Mouse (Mus musculus) stomach, embryonic 15.5 days (tissue): ENCODE data around the gene Snrpb. TPM values are rescaled to one million over a fixed set of nuclear protein-coding genes. Genes with fewer than 3 reads are reported as not detected.

Experiments
- ATAC-seq: fragments of 200-750 bp; cut with Nextera tagmentation; 2 replicates; pipeline ENCODE4 v1.8.0; 2017; ENCODE audit warnings: low read depth, moderate number of reproducible peaks, moderate TSS enrichment; ENCODE audit not compliant: insufficient read depth, low FRiP score
- H3K27ac ChIP-seq: fragments of 300-500 bp; sonication (generic); 2 replicates; pipeline ENCODE4 v1.5.1; 2015; ENCODE audit warnings: mild to moderate bottlenecking, inconsistent platforms
- H3K27me3 ChIP-seq: fragments of 300-500 bp; sonication (generic); replicated peaks from 2 replicates; pipeline ENCODE4 v1.6.1; 2015; ENCODE audit warnings: inconsistent platforms
- H3K36me3 ChIP-seq: fragments of 300-500 bp; sonication (generic); 2 replicates; pipeline ENCODE4 v1.6.1; 2015; ENCODE audit warnings: inconsistent platforms
- H3K4me1 ChIP-seq: fragments of 300-500 bp; sonication (generic); 2 replicates; pipeline ENCODE4 v1.6.1; 2015; ENCODE audit warnings: inconsistent platforms
- H3K4me2 ChIP-seq: fragments of 300-500 bp; sonication (generic); 2 replicates; pipeline ENCODE4 v1.6.1; 2015; ENCODE audit warnings: mild to moderate bottlenecking, inconsistent platforms
- H3K4me3 ChIP-seq: fragments of 300-500 bp; sonication (generic); replicated peaks from 2 replicates; pipeline ENCODE4 v1.5.1; 2015; ENCODE audit warnings: inconsistent platforms
- H3K9ac ChIP-seq: fragments of 300-500 bp; sonication (generic); 2 replicates; pipeline ENCODE4 v1.6.1; 2015; ENCODE audit warnings: inconsistent platforms
- H3K9me3 ChIP-seq: fragments of 300-500 bp; sonication (generic); 2 replicates; pipeline ENCODE4 v1.6.1; 2016; ENCODE audit warnings: inconsistent platforms
- WGBS: fragments of 180-500 bp; shearing (Covaris S2); methylation state at CpG from one replicate; pipeline ENCODE4 v1.1.7; 2015; 5-methylcytosine and 5-hydroxymethylcytosine counted together
- polyA plus RNA-seq: library from polyadenylated mRNA; unstranded; fragments of >200 nt; fragmentation: Nextera tagmentation; extraction: Ambion mirVana; gene quantifications from 2 replicates; pipeline ENCODE4 v1.2.1, GENCODE M21; 2015

Gene Snrpb
- polyA plus RNA-seq, 1 experiment from 2014 or later: 527 TPM

DNA sequence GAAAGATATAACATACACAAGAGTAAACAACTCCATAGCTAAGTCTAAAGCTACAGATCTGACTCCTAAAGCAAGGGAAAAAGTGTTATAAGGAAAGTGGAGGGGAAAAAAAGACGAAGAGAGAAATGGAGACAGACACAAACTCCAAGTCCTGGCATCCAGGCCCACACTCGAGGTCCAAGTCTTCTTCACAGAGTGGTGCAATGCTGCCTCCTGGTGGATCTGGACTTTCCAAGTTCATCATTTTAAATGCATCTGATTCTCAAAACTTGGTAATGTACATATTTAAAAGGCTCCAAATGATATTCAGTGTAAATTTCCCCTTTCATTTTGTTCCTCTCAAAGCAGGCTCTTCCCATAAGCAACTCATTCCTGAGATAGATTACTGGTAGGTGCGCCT lies 11.3 kb downstream of the Snrpb start:
- Histone ChIP-seq H3K27ac (no peak overlapping the region), H3K27me3 (no peaks in the 10 kb centered on the region), H3K9me3 (no peaks in the 10 kb centered on the region), H3K9ac (no peak overlapping the region), H3K4me2 (no peak overlapping the region), H3K36me3 (peaks cover 24% of the 10 kb centered on the region), H3K4me1 (no peaks in the 10 kb centered on the region), H3K4me3 (no peak overlapping the region)
- ATAC-seq: no peak
- 47% methylated on average over 3 of the region's 3 CpGs for WGBS

DNA sequence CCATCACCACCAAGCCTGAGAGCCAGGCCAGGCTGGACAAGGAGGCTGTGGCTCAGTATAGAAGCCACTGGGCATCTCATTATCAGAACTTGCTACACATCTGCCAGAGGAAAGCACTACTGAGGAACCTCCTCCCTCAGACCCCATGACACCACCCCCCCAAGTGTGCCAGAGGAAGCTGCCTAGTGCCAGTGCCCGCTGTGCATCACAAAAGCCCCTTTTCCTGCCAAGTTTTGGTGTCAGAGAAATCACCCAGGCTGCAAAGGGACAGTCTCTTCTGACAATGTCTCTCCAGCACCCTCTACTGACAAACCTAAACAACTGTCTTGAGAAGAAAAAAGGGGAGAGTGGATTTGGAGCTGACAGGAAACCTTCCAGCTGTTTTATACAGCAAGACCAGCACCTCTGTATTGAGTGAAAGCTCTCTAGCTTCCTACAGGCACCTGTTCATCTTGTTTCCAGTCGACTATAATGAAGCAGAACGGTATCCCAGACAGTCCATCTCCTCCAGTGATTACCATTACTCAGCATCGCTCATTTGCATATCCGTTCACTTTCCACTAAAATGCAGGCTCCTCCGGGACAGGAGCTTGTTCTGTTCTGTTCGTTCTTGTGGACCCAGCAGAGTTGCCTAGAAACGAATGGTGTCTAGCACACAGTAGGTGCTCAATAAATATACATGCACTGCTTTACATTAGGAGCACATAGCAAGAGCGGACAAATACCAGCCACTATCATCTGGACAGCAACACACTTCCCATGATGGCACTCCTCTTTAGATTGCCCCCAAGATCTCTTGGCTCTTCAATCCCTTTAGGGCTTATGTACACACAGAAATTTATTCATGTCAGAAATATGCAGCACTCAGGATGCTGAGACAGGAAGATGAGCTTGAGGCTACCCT lies 12.6 kb downstream of the Snrpb start:
- Histone ChIP-seq H3K4me3 (no peak overlapping the region), H3K9me3 (no peaks in the 10 kb centered on the region), H3K4me1 (no peaks in the 10 kb centered on the region), H3K36me3 (peaks cover 11% of the 10 kb centered on the region), H3K27ac (no peak overlapping the region), H3K9ac (no peak overlapping the region), H3K4me2 (no peak overlapping the region), H3K27me3 (no peaks in the 10 kb centered on the region)
- WGBS: 70% methylated on average over 9 of the region's 9 CpGs
- ATAC-seq: no peak

DNA sequence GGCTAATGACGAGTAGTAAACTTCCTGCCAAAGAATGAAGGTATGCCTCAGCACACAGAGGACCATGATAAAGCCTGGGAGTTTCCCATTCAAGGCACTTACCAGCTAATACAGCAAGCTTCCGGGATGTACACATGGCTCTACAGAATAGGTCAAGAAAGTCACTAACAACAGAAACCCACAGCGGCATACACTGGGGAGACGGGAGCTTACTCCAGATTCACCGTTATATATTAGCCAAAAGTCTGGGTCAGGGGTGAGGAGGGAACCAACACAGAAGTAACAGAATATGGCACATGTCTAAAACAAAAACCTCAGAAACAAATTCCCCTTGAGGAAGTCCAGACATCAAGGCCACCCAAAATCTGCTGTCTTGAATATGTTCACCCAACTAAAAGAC lies 16.5 kb downstream of the Snrpb start:
- no peak for ATAC-seq
- Histone ChIP-seq H3K27ac (no peak overlapping the region), H3K4me1 (no peaks in the 10 kb centered on the region), H3K36me3 (no peaks in the 10 kb centered on the region), H3K4me3 (no peak overlapping the region), H3K4me2 (no peak overlapping the region), H3K27me3 (no peaks in the 10 kb centered on the region), H3K9ac (no peak overlapping the region), H3K9me3 (no peaks in the 10 kb centered on the region)
- 67% methylated on average over 5 of the region's 5 CpGs for WGBS

DNA sequence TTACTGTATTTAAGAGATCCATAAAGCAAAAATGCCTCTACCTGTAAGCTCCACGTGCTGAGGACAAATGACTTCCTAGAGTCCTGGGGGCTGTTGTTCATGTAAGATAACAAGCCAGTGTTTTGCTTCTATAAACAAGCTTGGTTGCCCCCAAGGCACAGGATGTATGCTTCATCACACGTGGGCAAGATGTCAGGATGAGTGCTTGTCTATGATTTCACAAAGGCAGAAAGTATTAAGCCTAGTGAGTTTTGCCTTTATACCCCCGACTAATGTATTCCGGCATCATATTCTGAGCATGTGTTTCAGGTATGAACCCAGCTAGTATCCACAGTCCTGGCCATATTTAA lies 21.1 kb downstream of the Snrpb start:
- Histone ChIP-seq H3K36me3 (no peaks in the 10 kb centered on the region), H3K4me1 (no peaks in the 10 kb centered on the region), H3K9me3 (no peaks in the 10 kb centered on the region), H3K4me3 (no peak overlapping the region), H3K4me2 (no peak overlapping the region), H3K27ac (no peak overlapping the region), H3K9ac (no peak overlapping the region), H3K27me3 (no peaks in the 10 kb centered on the region)
- no peak for ATAC-seq
- WGBS: 50% methylated on average over 4 of the region's 4 CpGs

DNA sequence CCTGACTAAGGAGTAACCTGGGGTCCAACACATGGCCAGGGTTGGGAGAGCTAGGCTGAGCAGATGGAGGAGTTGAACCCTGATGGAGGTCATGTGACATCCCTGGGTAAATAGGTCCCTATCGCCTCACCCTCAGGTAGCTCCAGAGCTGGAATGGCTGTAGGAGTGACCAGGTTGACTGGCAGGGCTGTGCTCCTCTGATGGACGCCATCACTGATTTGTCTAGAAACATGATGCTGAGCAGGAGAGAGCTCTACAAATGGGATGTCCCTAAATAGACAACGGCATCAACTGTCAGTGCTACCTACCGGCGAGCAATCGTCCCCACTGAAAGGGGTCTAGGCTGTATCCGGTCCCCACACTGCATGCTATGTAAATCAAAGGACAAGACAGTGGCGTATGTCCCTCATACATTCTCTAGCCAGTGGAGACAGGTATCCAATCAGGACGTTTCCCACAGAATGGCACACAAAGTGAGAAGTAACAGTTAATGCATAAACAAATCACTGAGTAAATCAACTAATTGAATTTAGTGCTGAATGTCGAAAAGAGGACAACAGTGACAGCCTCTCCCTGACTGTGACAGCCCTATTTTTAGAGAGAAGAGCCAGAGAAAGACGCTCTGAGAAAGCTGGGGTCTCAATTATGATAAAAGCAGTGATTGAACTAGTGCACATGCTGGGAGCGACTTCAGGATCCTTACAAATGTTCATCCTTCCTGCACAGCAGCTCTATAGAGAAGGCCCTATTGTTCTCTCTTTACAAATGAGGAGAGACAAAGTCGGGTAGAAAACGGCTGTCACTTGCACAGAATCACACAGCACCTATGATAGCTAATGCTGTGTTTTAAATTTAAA lies 21.7 kb downstream of the Snrpb start:
- no peaks in the 10 kb centered on the region for H3K36me3 ChIP-seq
- H3K27me3 ChIP-seq: no peaks in the 10 kb centered on the region
- H3K9me3 ChIP-seq: no peaks in the 10 kb centered on the region
- no peak overlapping the region for H3K4me2 ChIP-seq
- no peak overlapping the region for H3K4me3 ChIP-seq
- ATAC-seq: no peak
- H3K4me1 ChIP-seq: no peaks in the 10 kb centered on the region
- 72% methylated on average over 14 of the region's 14 CpGs for WGBS
- H3K27ac ChIP-seq: no peak overlapping the region
- H3K9ac ChIP-seq: no peak overlapping the region

DNA sequence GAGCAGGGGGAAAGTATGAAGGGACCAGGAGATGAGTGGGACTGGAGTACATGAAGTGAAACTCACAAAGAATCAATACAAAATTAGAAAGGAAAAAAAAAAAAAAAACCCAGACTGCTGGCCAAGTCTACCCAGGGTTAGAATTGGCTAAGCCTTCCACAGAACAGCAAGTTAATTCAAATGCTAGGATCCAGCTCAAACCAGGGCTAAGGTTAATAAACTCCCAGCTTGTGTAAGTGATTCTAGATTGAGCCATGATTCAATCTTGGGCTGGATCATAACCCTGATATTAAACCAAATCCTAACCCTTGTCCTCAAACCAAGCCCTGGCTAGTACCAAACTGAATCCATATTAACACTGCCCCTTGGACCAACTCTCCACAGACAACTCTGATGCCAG lies 23.4 kb downstream of the Snrpb start:
- no peak overlapping the region for H3K4me3 ChIP-seq
- no peaks in the 10 kb centered on the region for H3K27me3 ChIP-seq
- no peak for ATAC-seq
- H3K27ac ChIP-seq: no peak overlapping the region
- no peaks in the 10 kb centered on the region for H3K36me3 ChIP-seq
- H3K4me2 ChIP-seq: no peak overlapping the region
- H3K9me3 ChIP-seq: no peaks in the 10 kb centered on the region
- no peaks in the 10 kb centered on the region for H3K4me1 ChIP-seq
- H3K9ac ChIP-seq: no peak overlapping the region

DNA sequence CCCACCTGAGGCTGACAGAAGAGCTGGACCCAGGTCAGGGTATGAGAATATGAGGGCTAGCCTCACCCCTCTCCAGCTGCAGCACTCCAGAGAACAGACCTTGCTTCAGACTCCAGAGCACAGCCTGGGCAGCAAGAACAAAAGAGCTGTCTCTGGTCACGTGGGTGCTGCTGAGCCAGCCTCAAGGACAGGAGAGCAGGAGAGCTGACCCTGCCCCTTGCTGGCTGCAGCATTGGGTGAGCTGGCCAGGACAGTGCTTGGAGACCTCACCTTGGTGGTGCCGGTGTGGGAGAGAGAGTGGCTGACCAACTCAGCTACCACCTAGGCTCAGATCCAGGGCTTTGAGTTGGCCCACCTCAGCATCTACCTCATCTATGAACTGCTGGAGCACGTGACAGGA lies 24.0 kb downstream of the Snrpb start:
- no peak overlapping the region for H3K4me3 ChIP-seq
- H3K4me2 ChIP-seq: no peak overlapping the region
- no peak for ATAC-seq
- H3K9ac ChIP-seq: no peak overlapping the region
- H3K27me3 ChIP-seq: no peaks in the 10 kb centered on the region
- no peak overlapping the region for H3K27ac ChIP-seq
- H3K9me3 ChIP-seq: no peaks in the 10 kb centered on the region
- no peaks in the 10 kb centered on the region for H3K36me3 ChIP-seq
- no peaks in the 10 kb centered on the region for H3K4me1 ChIP-seq
- 76% methylated on average over 3 of the region's 3 CpGs for WGBS

DNA sequence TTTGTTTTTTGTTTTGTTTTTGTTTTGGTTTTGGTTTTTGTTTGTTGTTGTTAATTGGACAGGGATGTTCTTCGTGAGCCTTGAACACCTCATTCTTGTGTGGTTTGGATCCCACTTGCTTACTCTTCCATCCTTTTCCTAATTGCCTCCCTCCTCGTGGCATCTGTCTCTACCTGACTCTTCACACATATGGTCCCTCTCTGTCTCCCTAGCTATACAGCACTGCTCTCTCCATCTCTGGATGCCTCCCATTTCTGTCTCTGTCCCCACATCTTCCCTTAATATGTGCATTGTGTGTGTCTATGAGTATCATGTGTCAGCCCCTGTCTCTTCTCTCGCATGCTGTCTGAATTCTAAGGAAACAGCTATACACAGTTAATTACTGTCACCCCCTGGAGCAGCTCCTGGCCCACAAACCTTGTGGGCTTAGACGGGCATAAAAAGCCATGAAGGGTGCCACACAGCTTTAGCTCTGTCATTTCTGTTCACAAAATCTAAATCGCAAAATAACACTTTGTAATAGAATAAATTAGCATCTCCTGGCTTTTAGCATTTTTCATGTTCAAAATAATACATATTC lies 33.0 kb downstream of the Snrpb start:
- H3K27me3 ChIP-seq: no peaks in the 10 kb centered on the region
- H3K9me3 ChIP-seq: no peaks in the 10 kb centered on the region
- no peak overlapping the region for H3K4me3 ChIP-seq
- no peak overlapping the region for H3K4me2 ChIP-seq
- ATAC-seq: no peak
- no peak overlapping the region for H3K9ac ChIP-seq
- WGBS: 75% methylated on average over 5 of the region's 5 CpGs
- H3K27ac ChIP-seq: no peak overlapping the region
- H3K36me3 ChIP-seq: no peaks in the 10 kb centered on the region
- H3K4me1 ChIP-seq: no peaks in the 10 kb centered on the region

DNA sequence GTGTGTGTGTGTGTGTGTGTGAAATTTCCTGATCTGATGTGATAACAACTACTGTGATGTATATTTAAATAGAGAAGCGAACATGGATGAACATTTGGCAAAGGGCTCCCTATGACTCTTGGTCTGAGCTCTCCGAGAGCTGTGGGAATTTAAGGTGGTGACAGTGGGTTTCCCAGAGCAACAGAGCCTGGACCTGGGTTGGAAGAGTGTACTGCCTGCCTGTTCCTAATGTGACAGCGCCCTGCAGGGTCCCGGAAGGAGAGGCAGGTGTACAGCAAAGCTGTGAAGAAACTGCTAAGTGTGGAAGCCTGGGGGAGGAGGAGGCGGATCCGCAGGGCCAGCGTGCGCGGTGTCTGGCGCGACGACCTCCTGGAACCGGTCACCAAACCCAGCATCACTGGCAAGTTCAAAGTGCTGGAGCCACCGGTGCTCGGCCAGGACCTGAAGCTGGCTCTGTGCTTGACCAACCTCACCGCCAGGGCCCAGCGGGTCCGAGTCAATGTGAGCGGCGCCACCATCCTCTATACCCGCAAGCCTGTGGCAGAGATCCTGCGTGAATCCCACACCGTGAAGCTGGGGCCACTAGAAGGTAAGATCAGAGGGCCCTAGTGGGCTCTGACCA lies 34.4 kb downstream of the Snrpb start:
- no peaks in the 10 kb centered on the region for H3K36me3 ChIP-seq
- no peaks in the 10 kb centered on the region for H3K4me1 ChIP-seq
- H3K9me3 ChIP-seq: no peaks in the 10 kb centered on the region
- H3K9ac ChIP-seq: no peak overlapping the region
- WGBS: 84% methylated on average over 23 of the region's 23 CpGs
- no peaks in the 10 kb centered on the region for H3K27me3 ChIP-seq
- H3K27ac ChIP-seq: no peak overlapping the region
- H3K4me2 ChIP-seq: no peak overlapping the region
- H3K4me3 ChIP-seq: no peak overlapping the region
- ATAC-seq: no peak

DNA sequence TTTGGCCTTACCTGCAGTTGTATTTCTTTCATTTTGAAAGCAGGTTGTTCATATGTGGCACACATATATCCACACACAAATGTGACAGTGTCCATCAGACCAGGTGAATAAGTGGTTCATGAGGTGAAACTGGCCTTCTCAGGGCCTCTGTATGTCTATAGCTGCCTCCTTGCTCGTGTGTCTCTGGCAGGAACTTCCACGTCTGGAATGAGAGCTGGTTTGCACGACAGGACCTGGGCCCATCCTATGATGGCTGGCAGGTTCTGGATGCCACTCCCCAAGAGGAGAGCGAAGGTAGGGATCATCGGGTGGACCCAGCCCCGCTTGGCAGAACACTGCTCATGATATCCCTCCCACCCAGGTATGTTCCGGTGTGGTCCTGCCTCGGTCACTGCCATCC lies 36.2 kb downstream of the Snrpb start:
- WGBS: 88% methylated on average over 8 of the region's 8 CpGs
- Histone ChIP-seq H3K4me2 (no peak overlapping the region), H3K9ac (no peak overlapping the region), H3K9me3 (no peaks in the 10 kb centered on the region), H3K36me3 (no peaks in the 10 kb centered on the region), H3K4me1 (no peaks in the 10 kb centered on the region), H3K4me3 (no peak overlapping the region), H3K27me3 (no peaks in the 10 kb centered on the region), H3K27ac (no peak overlapping the region)
- ATAC-seq: no peak

DNA sequence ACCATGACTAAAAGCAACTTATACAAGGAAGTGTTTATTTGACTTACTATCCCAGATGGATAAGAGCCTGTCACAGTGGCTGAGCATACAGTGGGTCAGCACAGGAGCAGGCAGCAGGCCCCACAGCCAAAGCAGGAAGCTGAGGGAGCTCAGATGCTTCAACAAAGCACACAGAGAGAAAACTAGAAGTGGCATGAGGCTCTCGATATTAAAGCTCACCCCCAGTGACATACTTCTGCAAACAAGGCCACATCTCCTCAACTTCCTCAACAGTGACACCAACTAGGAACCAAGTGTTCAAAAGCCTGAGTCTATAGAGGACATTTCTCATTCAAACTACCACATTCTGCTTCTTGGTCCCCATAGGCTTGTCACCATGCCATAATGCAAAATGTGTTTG lies 49.5 kb downstream of the Snrpb start:
- no peak for ATAC-seq
- Histone ChIP-seq H3K27ac (no peak overlapping the region), H3K4me3 (no peak overlapping the region), H3K27me3 (no peaks in the 10 kb centered on the region), H3K36me3 (no peaks in the 10 kb centered on the region), H3K9ac (no peak overlapping the region), H3K4me1 (no peaks in the 10 kb centered on the region), H3K4me2 (no peak overlapping the region), H3K9me3 (no peaks in the 10 kb centered on the region)
- 60% methylated on average over 1 of the region's 1 CpGs for WGBS

DNA sequence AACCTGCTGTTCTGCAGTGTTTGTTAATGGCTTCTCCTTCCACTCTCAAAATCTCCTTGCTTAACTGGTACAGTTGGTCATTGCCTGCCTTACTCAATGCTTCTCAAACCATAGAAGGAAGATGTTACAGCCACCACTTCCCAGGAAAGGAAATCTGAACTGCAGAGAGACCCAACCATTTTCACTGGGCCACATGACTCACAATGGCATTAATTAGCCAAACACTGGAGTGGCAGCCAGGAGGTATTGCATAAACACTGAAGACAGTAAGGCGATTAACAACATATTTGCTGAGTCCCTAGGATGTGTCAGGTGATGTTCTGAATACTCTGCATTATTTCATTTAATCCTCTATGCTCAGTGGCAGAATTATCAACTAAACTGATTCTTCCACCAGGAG lies 53.1 kb downstream of the Snrpb start:
- no peak overlapping the region for H3K9ac ChIP-seq
- no peaks in the 10 kb centered on the region for H3K27me3 ChIP-seq
- H3K9me3 ChIP-seq: no peaks in the 10 kb centered on the region
- no peaks in the 10 kb centered on the region for H3K4me1 ChIP-seq
- H3K36me3 ChIP-seq: no peaks in the 10 kb centered on the region
- no peak for ATAC-seq
- H3K4me3 ChIP-seq: no peak overlapping the region
- H3K27ac ChIP-seq: no peak overlapping the region
- 36% methylated on average over 1 of the region's 1 CpGs for WGBS
- H3K4me2 ChIP-seq: no peak overlapping the region
